Mouse (Mus musculus) kidney, adult 2 months (tissue): Measurements from ENCODE around the gene Casc3. TPM values are rescaled to one million over a fixed set of nuclear protein-coding genes. Genes with fewer than 3 reads are reported as not detected.

Experiments
- DNase-seq: peaks from one replicate; pipeline ENCODE4 v3.0.0; 2021
- H3K27ac ChIP-seq: fragments of 200-500 bp; 2 replicates; pipeline ENCODE4 v1.5.1; 2012; ENCODE audit warnings: low read depth, low read length, control low read depth, inconsistent platforms; ENCODE audit not compliant: insufficient read depth
- H3K27me3 ChIP-seq: fragments of 200-500 bp; replicated peaks from 2 replicates; pipeline ENCODE4 v1.6.1; 2012; ENCODE audit warnings: mild to moderate bottlenecking, moderate library complexity, low read length, inconsistent platforms; ENCODE audit not compliant: control insufficient read depth, insufficient read depth
- H3K36me3 ChIP-seq: fragments of 200-500 bp; 2 replicates; pipeline ENCODE4 v1.6.1; 2012; ENCODE audit warnings: mild to moderate bottlenecking, moderate library complexity, low read length, inconsistent platforms; ENCODE audit not compliant: control insufficient read depth, insufficient read depth
- H3K4me1 ChIP-seq: fragments of 200-500 bp; 2 replicates; pipeline ENCODE4 v1.6.1; 2011; ENCODE audit warnings: low read length; ENCODE audit not compliant: control insufficient read depth, insufficient read depth
- H3K4me3 ChIP-seq: fragments of 200-500 bp; 2 replicates; pipeline ENCODE4 v1.5.1; 2011; ENCODE audit warnings: mild to moderate bottlenecking, low read depth, low read length, control low read depth; ENCODE audit not compliant: insufficient read depth
- CTCF ChIP-seq: fragments of 200-500 bp; conservative IDR thresholded peaks from 2 replicates; pipeline ENCODE4 v1.5.1; 2011; ENCODE audit warnings: low read depth, mild to moderate bottlenecking, control low read depth, low read length, moderate library complexity, mixed read lengths; ENCODE audit not compliant: insufficient read depth, insufficient read length
- POLR2A ChIP-seq: fragments of 200-500 bp; IDR thresholded peaks from one replicate; pipeline ENCODE4 v1.6.1; 2011; ENCODE audit warnings: low read depth, low read length, control low read depth
- WGBS: fragments of 180-500 bp; shearing (Covaris S2); methylation state at CpG from one replicate; pipeline ENCODE4 v1.1.7; 2018; 5-methylcytosine and 5-hydroxymethylcytosine counted together
- polyA plus RNA-seq: library from polyadenylated mRNA; depleted of rRNA; stranded (reverse); fragments of >200 nt; gene quantifications from 2 replicates; pipeline ENCODE4 v1.2.3, GENCODE M21; 2012

Gene Casc3
- polyA plus RNA-seq, 1 experiment = 24.5 TPM

DNA sequence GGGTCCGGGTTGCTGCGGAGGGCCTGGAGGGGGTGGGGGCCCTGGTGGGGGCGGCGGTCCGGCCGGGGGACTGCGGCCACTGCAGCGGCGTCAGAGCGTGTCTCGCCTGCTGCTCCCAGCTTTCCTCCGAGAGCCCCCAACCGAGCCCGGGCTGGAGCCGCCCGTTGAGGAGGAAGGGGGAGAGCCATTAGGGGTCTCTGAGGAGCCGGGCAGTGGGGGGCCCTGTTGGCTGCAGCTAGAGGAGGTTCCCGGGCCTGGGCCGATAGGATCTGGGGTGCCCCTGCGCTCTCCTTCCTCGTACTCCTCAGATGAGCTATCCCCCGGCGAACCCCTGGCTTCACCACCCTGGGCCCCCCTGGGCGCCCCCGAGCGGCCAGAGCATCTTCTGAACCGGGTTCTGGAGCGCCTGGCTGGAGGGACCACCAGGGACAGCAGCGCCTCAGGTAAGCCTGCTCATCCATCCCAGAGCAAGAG, 32.6 kb downstream of the Casc3 start:
- WGBS = 9% methylated on average over 29 of the region's 29 CpGs
- peak overlapping the region; percentile 96; the same call in 1 of the 2 replicates for H3K4me3 ChIP-seq
- no peaks in the 10 kb centered on the region; the same call in none of the 2 replicates for H3K36me3 ChIP-seq
- H3K27me3 ChIP-seq = peaks cover 1% of the 10 kb centered on the region; the same call in 1 of the 2 replicates
- DNase-seq = no peak
- TF ChIP-seq POLR2A (no peak), CTCF (no peak)
- no peak overlapping the region for H3K27ac ChIP-seq
- H3K4me1 ChIP-seq = peaks cover 3% of the 10 kb centered on the region; the same call in 1 of the 2 replicates

DNA sequence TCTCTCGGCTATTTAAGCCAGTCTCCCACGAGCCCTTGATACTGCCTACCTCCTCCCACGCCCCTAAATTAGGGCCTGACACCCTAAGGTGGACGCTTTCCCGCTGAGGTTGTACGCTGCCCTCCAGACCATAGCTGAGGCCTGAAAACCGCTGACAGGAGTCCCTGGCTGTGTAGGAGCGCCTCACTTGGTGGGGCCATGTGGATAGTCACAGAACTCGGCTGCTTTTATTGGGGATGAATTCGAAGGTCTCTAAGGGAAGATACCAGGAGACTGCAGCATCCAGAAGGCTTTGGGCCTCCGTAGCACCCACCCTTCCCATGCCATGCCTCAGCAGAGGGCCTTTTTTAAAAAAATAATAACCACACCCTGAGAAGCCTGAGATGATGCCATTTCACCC, 33.2 kb downstream of the Casc3 start:
- Histone ChIP-seq H3K4me3 (no peak overlapping the region), H3K4me1 (peaks cover 3% of the 10 kb centered on the region; the same call in 1 of the 2 replicates), H3K27ac (no peak overlapping the region), H3K27me3 (peaks cover 1% of the 10 kb centered on the region; the same call in 1 of the 2 replicates), H3K36me3 (no peaks in the 10 kb centered on the region; the same call in 1 of the 2 replicates)
- 81% methylated on average over 11 of the region's 11 CpGs for whole genome bisulfite sequencing
- no peak for TF ChIP-seq POLR2A
- TF ChIP-seq CTCF = no peak
- DNase-seq = no peak

DNA sequence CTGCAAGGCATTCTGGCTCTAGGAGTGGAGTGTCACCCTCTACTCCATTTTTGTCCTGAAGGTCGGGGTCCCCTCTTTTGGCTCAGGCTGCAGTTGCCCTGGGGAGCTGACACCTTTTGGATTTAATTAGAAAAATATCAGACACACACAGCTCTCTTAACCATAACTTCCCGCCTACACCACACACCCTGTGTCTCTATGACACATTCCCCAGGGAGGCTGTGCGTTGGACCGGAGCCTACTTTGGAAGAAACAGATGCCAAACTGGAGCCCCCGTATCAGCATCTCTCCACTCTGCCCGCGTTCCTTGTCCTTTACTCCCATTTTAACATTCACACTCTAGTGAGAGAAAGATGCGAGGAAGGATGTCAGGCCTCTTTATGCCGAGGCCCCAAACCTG, 33.8 kb downstream of the Casc3 start:
- H3K36me3 ChIP-seq = no peaks in the 10 kb centered on the region
- no peak overlapping the region for H3K27ac ChIP-seq
- TF ChIP-seq CTCF (no peak), POLR2A (no peak)
- DNase-seq = no peak
- 71% methylated on average over 9 of the region's 9 CpGs for WGBS
- H3K27me3 ChIP-seq = peaks cover 1% of the 10 kb centered on the region; the same call in 1 of the 2 replicates
- no peak overlapping the region for H3K4me3 ChIP-seq
- H3K4me1 ChIP-seq = peaks cover 3% of the 10 kb centered on the region; the same call in 1 of the 2 replicates

DNA sequence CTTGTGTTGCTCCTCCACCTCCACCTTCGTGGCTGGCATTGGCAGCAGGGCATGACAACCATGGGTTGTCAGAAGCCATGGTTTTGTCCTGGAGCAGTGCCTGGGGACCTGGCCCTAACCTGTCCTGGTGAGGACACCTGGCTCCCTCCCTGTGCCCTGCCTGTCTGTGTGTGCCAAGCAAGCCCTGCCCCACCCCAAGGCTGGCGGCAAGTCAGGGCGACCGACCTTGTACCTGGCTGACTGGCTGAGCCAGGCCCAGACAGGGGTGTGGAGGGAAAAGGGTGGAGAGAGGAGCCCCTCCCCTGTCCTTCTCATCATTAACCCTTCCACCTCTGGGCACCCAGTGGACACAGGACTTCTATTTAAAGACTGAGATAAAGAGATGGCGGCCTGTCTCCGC, 34.7 kb downstream of the Casc3 start:
- TF ChIP-seq POLR2A (no peak), CTCF (no peak)
- Histone ChIP-seq H3K36me3 (no peaks in the 10 kb centered on the region), H3K27ac (no peak overlapping the region), H3K4me1 (peaks cover 3% of the 10 kb centered on the region; the same call in 1 of the 2 replicates), H3K4me3 (no peak overlapping the region), H3K27me3 (peaks cover 1% of the 10 kb centered on the region; the same call in 1 of the 2 replicates)
- DNase-seq = peak; percentile 45
- 39% methylated on average over 6 of the region's 6 CpGs for WGBS

DNA sequence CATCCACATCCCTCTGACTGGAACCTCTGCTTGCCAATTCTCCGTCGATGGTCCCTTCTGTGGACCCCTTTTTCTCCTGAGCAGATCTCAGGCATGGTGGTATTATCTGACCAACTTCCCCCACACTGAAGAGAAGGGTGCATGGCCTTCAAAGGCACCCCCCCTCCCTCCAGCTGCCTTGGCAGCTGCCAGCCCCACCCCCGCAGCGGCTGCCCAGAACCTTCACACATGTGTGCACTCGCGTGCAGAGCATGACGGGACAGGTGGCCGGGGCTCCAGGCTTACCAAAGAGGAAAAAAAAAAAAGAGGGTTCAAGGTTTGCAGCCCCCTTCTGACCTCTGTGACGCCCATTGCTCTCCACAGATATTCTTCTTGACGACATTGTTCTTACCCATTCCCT, 35.2 kb downstream of the Casc3 start:
- TF ChIP-seq CTCF (no peak), POLR2A (no peak)
- Histone ChIP-seq H3K27me3 (peaks cover 1% of the 10 kb centered on the region; the same call in 1 of the 2 replicates), H3K36me3 (no peaks in the 10 kb centered on the region), H3K4me3 (no peak overlapping the region), H3K4me1 (peaks cover 3% of the 10 kb centered on the region; the same call in 1 of the 2 replicates), H3K27ac (no peak overlapping the region)
- no peak for DNase-seq
- 38% methylated on average over 10 of the region's 10 CpGs for WGBS

DNA sequence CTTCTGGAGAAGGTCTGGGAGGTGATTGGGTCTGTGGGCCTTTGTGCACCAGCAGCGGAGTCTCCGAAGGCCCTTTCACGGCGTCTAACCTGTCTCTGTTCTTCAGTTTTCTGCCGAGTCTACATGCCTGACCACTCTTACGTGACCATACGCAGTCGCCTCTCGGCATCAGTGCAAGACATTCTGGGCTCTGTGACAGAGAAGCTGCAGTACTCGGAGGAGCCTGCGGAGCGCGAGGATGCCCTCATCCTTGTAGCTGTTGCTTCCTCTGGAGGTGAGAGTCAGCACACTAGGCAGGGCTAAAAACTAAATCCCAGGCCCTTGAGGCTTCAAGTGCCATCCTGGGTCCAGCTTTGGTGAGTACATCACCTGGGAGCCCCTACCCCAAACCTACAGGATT, 41.3 kb downstream of the Casc3 start:
- no peak for DNase-seq
- H3K27ac ChIP-seq = no peak overlapping the region
- 44% methylated on average over 13 of the region's 13 CpGs for WGBS
- no peaks in the 10 kb centered on the region for H3K36me3 ChIP-seq
- H3K4me1 ChIP-seq = no peaks in the 10 kb centered on the region
- H3K27me3 ChIP-seq = no peaks in the 10 kb centered on the region
- TF ChIP-seq POLR2A = no peak
- TF ChIP-seq CTCF = no peak
- no peak overlapping the region for H3K4me3 ChIP-seq

DNA sequence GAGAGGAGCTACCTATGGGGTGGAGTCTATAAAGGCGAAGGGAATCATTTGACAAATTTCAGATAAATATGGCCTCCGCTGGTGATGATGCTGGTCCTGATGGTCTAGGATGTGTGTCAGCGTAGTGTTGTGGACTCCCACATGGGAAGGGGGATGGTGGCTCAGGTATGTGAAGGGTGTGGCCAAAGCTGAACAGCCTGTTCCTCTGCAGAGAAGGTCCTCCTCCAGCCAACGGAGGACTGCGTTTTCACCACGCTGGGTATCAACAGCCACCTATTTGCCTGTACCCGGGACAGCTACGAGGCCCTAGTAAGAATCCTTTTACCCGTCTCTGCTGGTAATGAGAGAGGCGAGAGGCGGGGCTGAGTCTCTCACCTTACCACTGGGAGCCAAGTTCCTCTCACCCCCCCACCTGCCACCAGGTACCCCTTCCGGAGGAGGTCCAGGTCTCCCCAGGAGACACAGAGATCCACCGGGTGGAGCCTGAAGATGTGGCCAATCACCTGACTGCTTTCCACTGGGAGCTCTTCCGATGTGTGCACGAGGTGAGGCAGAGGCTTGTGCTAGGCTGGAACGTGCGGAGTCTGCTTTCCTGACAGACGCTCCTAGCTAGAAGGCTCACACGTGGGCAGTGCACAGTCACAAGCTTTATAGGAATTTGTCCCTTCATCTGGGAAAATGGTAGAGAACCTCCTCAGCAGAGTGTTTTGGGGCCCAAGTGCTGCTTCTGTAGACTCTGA, 42.3 kb downstream of the Casc3 start:
- Histone ChIP-seq H3K4me1 (no peaks in the 10 kb centered on the region), H3K36me3 (no peaks in the 10 kb centered on the region), H3K27me3 (no peaks in the 10 kb centered on the region), H3K27ac (no peak overlapping the region), H3K4me3 (no peak overlapping the region)
- no peak for DNase-seq
- 77% methylated on average over 19 of the region's 19 CpGs for WGBS
- TF ChIP-seq CTCF = no peak
